Mouse (Mus musculus) ES-E14 (cell line): ENCODE measurements around the gene Vdr. TPM values are rescaled to one million over a fixed set of nuclear protein-coding genes. Genes with fewer than 3 reads are reported as not detected.

Experiments
- DNase-seq: peaks from one replicate; pipeline ENCODE4 v3.0.0-alpha.2; 2013; ENCODE audit warnings: low read depth, low spot score
- H3K27ac ChIP-seq: 2 replicates; pipeline ENCODE4 v1.5.1; 2012; ENCODE audit warnings: low read depth, mild to moderate bottlenecking, low read length, moderate library complexity, mixed read lengths; ENCODE audit not compliant: poor library complexity, insufficient read depth, severe bottlenecking
- H3K36me3 ChIP-seq: 2 replicates; pipeline ENCODE4 v1.6.1; 2012; ENCODE audit warnings: mild to moderate bottlenecking, low read length, moderate library complexity, mixed read lengths; ENCODE audit not compliant: control insufficient read depth, poor library complexity, insufficient read depth, severe bottlenecking
- H3K4me1 ChIP-seq, 2 experiments: fragments of 150-350 bp in 1 of 2; sonication (generic) in 1 of 2; 2 replicates each; pipeline ENCODE4 v1.6.1; 2012; ENCODE audit warnings: low read length in 2 of 2, mild to moderate bottlenecking in 1 of 2, mixed read lengths in 1 of 2; ENCODE audit not compliant: control insufficient read depth in 2 of 2, insufficient read depth in 2 of 2, poor library complexity in 1 of 2
- H3K4me3 ChIP-seq, 2 experiments: fragments of 150-350 bp in 1 of 2; sonication (generic) in 1 of 2; 2 replicates each; pipeline ENCODE4 v1.5.1; 2012; ENCODE audit warnings: low read length in 2 of 2, low read depth in 1 of 2, mild to moderate bottlenecking in 1 of 2, mixed read lengths in 1 of 2; ENCODE audit not compliant: insufficient read depth in 1 of 2, poor library complexity in 1 of 2, severe bottlenecking in 1 of 2
- H3K9ac ChIP-seq: 2 replicates; pipeline ENCODE4 v1.6.1; 2012; ENCODE audit warnings: low read depth, mild to moderate bottlenecking, low read length, mixed read lengths; ENCODE audit not compliant: poor library complexity, insufficient read depth, severe bottlenecking
- H3K9me3 ChIP-seq: fragments of 150-350 bp; sonication (generic); 2 replicates; pipeline ENCODE4 v1.6.1; 2012; ENCODE audit warnings: low read depth, mild to moderate bottlenecking, low read length; ENCODE audit not compliant: control insufficient read depth, insufficient read depth
- CHD2 ChIP-seq: IDR thresholded peaks from 2 replicates; pipeline ENCODE4 v1.6.1; 2014; ENCODE audit warnings: mild to moderate bottlenecking, low read depth, low read length, inconsistent platforms
- HCFC1 ChIP-seq: IDR thresholded peaks from 2 replicates; pipeline ENCODE4 v1.6.1; 2012; ENCODE audit warnings: low read length, inconsistent platforms, borderline replicate concordance; ENCODE audit not compliant: insufficient read depth
- MAFK ChIP-seq: IDR thresholded peaks from 2 replicates; pipeline ENCODE4 v1.6.1; 2014; ENCODE audit warnings: mild to moderate bottlenecking, low read depth, low read length, inconsistent platforms; ENCODE audit not compliant: insufficient read depth
- ZC3H11A ChIP-seq: IDR thresholded peaks from 2 replicates; pipeline ENCODE4 v1.6.1; 2012; ENCODE audit warnings: low read depth, mild to moderate bottlenecking, inconsistent platforms, low read length, borderline replicate concordance
- ZNF384 ChIP-seq: IDR thresholded peaks from 2 replicates; pipeline ENCODE4 v1.6.1; 2012; ENCODE audit warnings: low read depth, low read length, inconsistent platforms
- in situ Hi-C, 2 experiments: fragments of 600-800 bp; cut with MboI; formaldehyde crosslinking; loops; one replicate each; pipeline ENCODE4 v1.15.1; 2025; ENCODE audit warnings: low sequenced_read_pairs in 2 of 2, inconsistent platforms in 1 of 2; ENCODE audit not compliant: unreplicated experiment in 2 of 2
- total RNA-seq: library from RNA; depleted of rRNA; stranded (reverse); fragments of 300-350 nt; gene quantifications from 2 replicates; pipeline ENCODE4 v1.2.3, GENCODE M21; 2012

The Vdr gene
- total RNA-seq, 1 experiment, result 0.22 TPM

DNA sequence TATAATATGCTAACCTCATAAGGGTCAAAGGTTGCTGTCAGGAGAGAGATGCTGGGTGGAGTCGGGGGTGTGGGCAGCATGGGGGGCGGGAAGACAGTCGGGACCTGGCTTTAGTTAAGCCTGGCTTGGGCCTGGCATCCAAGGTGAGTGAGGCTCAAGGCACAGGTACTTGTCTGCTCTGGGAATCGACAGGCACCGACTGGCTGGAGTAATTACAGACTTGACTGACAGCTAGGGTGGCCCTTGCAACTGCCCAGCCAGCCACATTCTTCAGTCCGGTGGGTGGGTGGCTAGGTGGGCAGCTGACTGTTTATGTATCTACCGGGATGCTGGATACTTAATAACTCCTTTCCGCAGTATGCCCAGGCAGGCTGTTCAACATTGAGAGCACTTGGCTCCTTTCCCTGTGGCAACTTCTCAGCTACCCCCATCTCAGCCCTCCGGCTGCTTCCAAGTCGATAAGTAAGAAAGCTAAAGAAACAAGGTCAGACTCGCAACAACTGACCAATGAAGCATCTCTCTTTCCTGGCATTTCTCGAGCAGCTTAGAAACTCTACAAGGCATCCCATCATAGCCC is 10.0 kb downstream of the Vdr start:
- no peak for DNase-seq
- Histone ChIP-seq H3K4me1 (no peaks in the 10 kb centered on the region), H3K9ac (no peak overlapping the region), H3K9me3 (no peaks in the 10 kb centered on the region), H3K27ac (no peak overlapping the region), H3K4me3 (no peak overlapping the region), H3K36me3 (no peaks in the 10 kb centered on the region)
- in situ Hi-C loops, result no loop called here
- no peak for TF ChIP-seq HCFC1
- no peak for TF ChIP-seq CHD2
- TF ChIP-seq ZC3H11A, result no peak
- TF ChIP-seq MAFK, result no peak
- no peak for TF ChIP-seq ZNF384

DNA sequence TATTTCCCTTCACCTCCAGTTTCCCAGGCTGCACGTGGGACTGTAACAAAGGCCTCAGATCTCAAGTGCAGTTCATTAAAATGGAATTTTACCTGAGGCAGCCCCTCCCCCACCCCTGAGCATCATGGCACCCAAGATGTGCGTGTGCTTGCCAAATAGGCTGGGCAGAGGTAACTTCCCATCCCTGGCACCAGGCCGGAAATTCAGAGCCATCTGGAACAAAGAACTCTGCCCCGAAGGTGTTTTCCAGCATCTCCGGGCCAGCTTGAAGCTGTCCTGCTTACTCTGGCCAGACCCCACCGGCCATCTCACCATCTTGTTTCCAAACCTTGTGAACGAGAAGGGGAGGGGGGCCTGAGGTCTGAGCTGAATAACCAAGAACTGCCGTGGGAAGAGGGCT is 10.7 kb downstream of the Vdr start:
- DNase-seq, result no peak
- H3K4me3 ChIP-seq, result no peak overlapping the region
- no peaks in the 10 kb centered on the region for H3K9me3 ChIP-seq
- no peak overlapping the region for H3K9ac ChIP-seq
- in situ Hi-C loops, result no loop called here
- no peaks in the 10 kb centered on the region for H3K36me3 ChIP-seq
- no peak overlapping the region for H3K27ac ChIP-seq
- no peaks in the 10 kb centered on the region for H3K4me1 ChIP-seq
- no peak for TF ChIP-seq ZNF384
- no peak for TF ChIP-seq HCFC1
- no peak for TF ChIP-seq MAFK
- TF ChIP-seq CHD2, result no peak
- TF ChIP-seq ZC3H11A, result no peak

- H3K36me3 ChIP-seq, result no peaks in the 10 kb centered on the region
- in situ Hi-C loops, result no loop called here
- H3K9me3 ChIP-seq, result no peaks in the 10 kb centered on the region
- no peaks in the 10 kb centered on the region for H3K4me1 ChIP-seq
- H3K9ac ChIP-seq, result no peak overlapping the region
- DNase-seq, result no peak
- TF ChIP-seq ZNF384, result no peak
- TF ChIP-seq CHD2, result no peak
- TF ChIP-seq ZC3H11A, result no peak
- TF ChIP-seq HCFC1, result no peak
- no peak for TF ChIP-seq MAFK
- H3K27ac ChIP-seq, result no peak overlapping the region
- no peak overlapping the region for H3K4me3 ChIP-seq
Measured at GRCm38 (mm10) chr15:97898791-97899190, 11.6 kb downstream of the Vdr start.

DNA sequence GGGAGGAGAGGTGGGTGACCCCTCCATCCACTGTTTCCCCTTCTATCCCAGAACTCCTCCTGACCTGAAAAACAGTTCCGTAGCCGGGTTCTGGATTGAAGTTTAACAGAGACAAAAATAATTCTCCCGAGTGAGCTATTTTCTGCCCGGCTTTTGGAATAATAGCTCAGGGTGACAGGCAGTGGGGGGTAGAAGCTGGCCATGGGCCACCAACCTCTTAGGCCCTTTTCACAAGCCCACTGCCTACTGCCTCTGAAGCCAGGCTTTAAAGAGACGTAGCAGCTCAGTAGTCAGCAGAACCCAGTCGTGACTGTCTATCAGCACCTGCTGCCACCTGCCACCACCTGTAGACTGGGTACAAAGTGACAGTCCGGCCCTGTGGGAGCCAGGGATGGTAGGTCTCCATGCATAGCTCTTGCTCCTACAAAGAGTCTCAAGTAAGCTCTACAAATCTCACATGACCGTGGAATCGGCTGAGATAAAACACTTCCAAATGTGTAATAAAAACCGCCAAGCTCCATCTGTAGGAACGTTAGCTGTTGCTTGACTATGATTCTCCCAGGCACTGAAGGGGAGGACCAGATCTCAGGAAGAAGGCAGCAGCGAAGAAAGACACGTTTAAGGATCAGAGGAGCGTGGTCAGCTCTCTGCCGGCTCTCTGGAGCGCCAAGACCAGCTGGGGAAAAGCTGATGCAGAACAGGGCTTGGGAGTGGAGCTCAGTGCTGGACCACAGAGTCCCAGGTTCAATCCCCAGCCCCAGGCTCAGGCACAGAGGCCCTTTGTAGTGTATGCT is 13.4 kb downstream of the Vdr start:
- DNase-seq, result no peak
- Histone ChIP-seq H3K36me3 (no peaks in the 10 kb centered on the region), H3K9me3 (no peaks in the 10 kb centered on the region), H3K9ac (no peak overlapping the region), H3K4me3 (no peak overlapping the region), H3K4me1 (no peaks in the 10 kb centered on the region), H3K27ac (no peak overlapping the region)
- TF ChIP-seq ZC3H11A, result no peak
- no peak for TF ChIP-seq MAFK
- in situ Hi-C loops, result no loop called here
